Mouse (Mus musculus): Measurements from ENCODE around the gene Scn1a. TPM values are rescaled to one million over a fixed set of nuclear protein-coding genes. Genes with fewer than 3 reads are reported as not detected.

Scn1a gene
- polyA plus RNA-seq, 1 experiment from 2014 or later: 0.25 TPM

- Histone ChIP-seq H3K4me3 (replicated peaks) (no peak overlapping the region), H3K9ac (no peak overlapping the region), H3K9me3 (no peaks in the 10 kb centered on the region), H3K4me1 (replicated peaks) (no peaks in the 10 kb centered on the region), H3K27ac (no peak overlapping the region), H3K36me3 (no peaks in the 10 kb centered on the region), H3K4me2 (replicated peaks) (no peak overlapping the region), H3K27me3 (replicated peaks) (no peaks in the 10 kb centered on the region)
- WGBS: 87% methylated on average over 7 of the region's 7 CpGs
- no peak for ATAC-seq
Measured at GRCm38 (mm10) chr2:66220954-66221353, 219.7 kb downstream of the Scn1a start.

Other genes starting within 250 kb of the Scn1a start
- 10.2 and 11.1 TPM in 2 replicates for gene Ttc21b, start 184.2 kb downstream of the Scn1a start, polyA plus RNA-seq (2015; fragmentation: Nextera tagmentation; extraction: Ambion mirVana)
- 1.2 and 1.3 TPM in 2 replicates for gene Scn9a, start 194.1 kb upstream of the Scn1a start, polyA plus RNA-seq (2015; fragmentation: Nextera tagmentation; extraction: Ambion mirVana)

All from intestine, embryonic 15.5 days (tissue).